Mouse (Mus musculus) forebrain, embryonic 12.5 days (tissue): ENCODE data around the gene Efcab5. TPM values are rescaled to one million over a fixed set of nuclear protein-coding genes. Genes with fewer than 3 reads are reported as not detected.
"Not testable (repeated sequence)": the region's sequence is repeated elsewhere in the genome, so short reads cannot be mapped to it uniquely, and the experiment has no call there.

ENCODE experiments used
- ATAC-seq: fragments of 200-750 bp; cut with Nextera tagmentation; 2 replicates; pipeline ENCODE4 v1.8.0; 2017; ENCODE audit warnings: moderate TSS enrichment; ENCODE audit not compliant: low FRiP score
- H3K27ac ChIP-seq: fragments of 300-500 bp; sonication (generic); 2 replicates; pipeline ENCODE4 v1.5.1; 2016; ENCODE audit warnings: mild to moderate bottlenecking
- H3K27me3 ChIP-seq: fragments of 300-500 bp; sonication (generic); 2 replicates; pipeline ENCODE4 v1.6.1; 2016; ENCODE audit warnings: mild to moderate bottlenecking
- H3K36me3 ChIP-seq: fragments of 300-500 bp; sonication (generic); replicated peaks from 2 replicates; pipeline ENCODE4 v1.6.1; 2016; ENCODE audit warnings: mild to moderate bottlenecking
- H3K4me1 ChIP-seq: fragments of 300-500 bp; sonication (generic); 2 replicates; pipeline ENCODE4 v1.6.1; 2016
- H3K4me2 ChIP-seq: fragments of 300-500 bp; sonication (generic); 2 replicates; pipeline ENCODE4 v1.6.1; 2016; ENCODE audit warnings: mild to moderate bottlenecking, moderate library complexity
- H3K4me3 ChIP-seq: fragments of 300-500 bp; sonication (generic); replicated peaks from 2 replicates; pipeline ENCODE4 v1.5.1; 2016; ENCODE audit warnings: mild to moderate bottlenecking
- H3K9ac ChIP-seq: fragments of 300-500 bp; sonication (generic); 2 replicates; pipeline ENCODE4 v1.6.1; 2016; ENCODE audit warnings: mild to moderate bottlenecking
- H3K9me3 ChIP-seq: fragments of 300-500 bp; sonication (generic); 2 replicates; pipeline ENCODE4 v1.6.1; 2016
- WGBS: fragments of 180-500 bp; shearing (Covaris S2); methylation state at CpG from one replicate; pipeline ENCODE4 v1.1.7; 2016; 5-methylcytosine and 5-hydroxymethylcytosine counted together
- polyA plus RNA-seq: library from polyadenylated mRNA; unstranded; fragments of >200 nt; fragmentation: Nextera tagmentation; extraction: Ambion mirVana; gene quantifications from 2 replicates; pipeline ENCODE4 v1.2.1, GENCODE M21; 2016

The Efcab5 gene
- polyA plus RNA-seq, 1 experiment from 2014 or later, result 0.46 TPM

- Histone ChIP-seq H3K4me3 (no peak overlapping the region), H3K4me1 (no peaks in the 10 kb centered on the region), H3K27me3 (no peaks in the 10 kb centered on the region), H3K36me3 (no peaks in the 10 kb centered on the region), H3K9ac (no peak overlapping the region), H3K4me2 (no peak overlapping the region), H3K9me3 (no peaks in the 10 kb centered on the region), H3K27ac (no peak overlapping the region)
- WGBS, result 87% methylated on average over 6 of the region's 6 CpGs
- no peak for ATAC-seq
These were observed 80.3 kb downstream of the Efcab5 start for GRCm38 (mm10) chr11:77108442-77108841.

GRCm38 (mm10) chr11:77107872-77108271, 80.9 kb downstream of the Efcab5 start:
- ATAC-seq, H3K4me2 ChIP-seq, H3K4me1 ChIP-seq, H3K4me3 ChIP-seq, H3K9ac ChIP-seq, H3K27me3 ChIP-seq, H3K36me3 ChIP-seq, H3K9me3 ChIP-seq, H3K27ac ChIP-seq: not testable (repeated sequence)
- 80% methylated on average over 12 of the region's 12 CpGs for WGBS

GRCm38 (mm10) chr11:77106961-77107360, 81.8 kb downstream of the Efcab5 start:
- Histone ChIP-seq H3K9ac (no peak overlapping the region), H3K27ac (no peak overlapping the region), H3K36me3 (no peaks in the 10 kb centered on the region), H3K4me1 (no peaks in the 10 kb centered on the region), H3K4me3 (no peak overlapping the region), H3K9me3 (no peaks in the 10 kb centered on the region), H3K4me2 (no peak overlapping the region), H3K27me3 (no peaks in the 10 kb centered on the region)
- ATAC-seq, result no peak
- 97% methylated on average over 6 of the region's 6 CpGs for WGBS

- H3K27ac ChIP-seq, result no peak overlapping the region
- H3K4me2 ChIP-seq, result no peak overlapping the region
- no peak overlapping the region for H3K4me3 ChIP-seq
- no peaks in the 10 kb centered on the region for H3K36me3 ChIP-seq
- peaks cover 10% of the 10 kb centered on the region for H3K4me1 ChIP-seq
- no peak overlapping the region for H3K9ac ChIP-seq
- no peaks in the 10 kb centered on the region for H3K9me3 ChIP-seq
- WGBS, result 15% methylated on average over 10 of the region's 10 CpGs
- 0 out of 2 replicates have a peak, but pooled peaks have one; percentile 39 for ATAC-seq
- H3K27me3 ChIP-seq, result no peaks in the 10 kb centered on the region
These were observed 88.4 kb downstream of the Efcab5 start for GRCm38 (mm10) chr11:77100137-77100937.

GRCm38 (mm10) chr11:77098332-77098972, 90.3 kb downstream of the Efcab5 start:
- H3K27ac ChIP-seq, result no peak overlapping the region
- H3K4me1 ChIP-seq, result peaks cover 10% of the 10 kb centered on the region
- H3K9ac ChIP-seq, result no peak overlapping the region
- H3K27me3 ChIP-seq, result no peaks in the 10 kb centered on the region
- H3K9me3 ChIP-seq, result no peaks in the 10 kb centered on the region
- H3K4me3 ChIP-seq, result no peak overlapping the region
- no peak overlapping the region for H3K4me2 ChIP-seq
- ATAC-seq, result no peak
- H3K36me3 ChIP-seq, result no peaks in the 10 kb centered on the region
- 80% methylated on average over 19 of the region's 19 CpGs for WGBS

DNA sequence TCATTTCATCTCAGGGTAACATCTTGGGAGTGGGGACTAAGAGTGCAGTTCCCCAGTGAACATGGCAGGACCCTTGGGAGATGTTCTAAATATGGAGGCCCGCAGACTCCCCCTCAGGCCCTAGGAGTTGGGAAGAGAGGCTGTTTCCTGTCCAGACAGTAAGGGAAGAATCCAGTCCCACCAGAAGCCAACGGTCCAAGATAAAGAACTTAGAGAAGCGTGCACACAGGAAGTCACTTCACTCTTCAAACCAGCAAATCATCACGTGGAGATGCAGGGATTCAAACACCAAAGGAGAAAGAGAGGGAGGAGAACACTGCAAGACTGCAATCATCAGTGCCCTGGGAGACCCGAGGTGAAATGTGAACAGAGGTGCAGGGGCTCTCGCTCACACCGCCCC, 91.8 kb downstream of the Efcab5 start:
- WGBS, result 74% methylated on average over 7 of the region's 7 CpGs
- Histone ChIP-seq H3K4me2 (no peak overlapping the region), H3K9ac (no peak overlapping the region), H3K27me3 (no peaks in the 10 kb centered on the region), H3K4me1 (peaks cover 10% of the 10 kb centered on the region), H3K36me3 (no peaks in the 10 kb centered on the region), H3K27ac (no peak overlapping the region), H3K9me3 (no peaks in the 10 kb centered on the region), H3K4me3 (no peak overlapping the region)
- no peak for ATAC-seq

DNA sequence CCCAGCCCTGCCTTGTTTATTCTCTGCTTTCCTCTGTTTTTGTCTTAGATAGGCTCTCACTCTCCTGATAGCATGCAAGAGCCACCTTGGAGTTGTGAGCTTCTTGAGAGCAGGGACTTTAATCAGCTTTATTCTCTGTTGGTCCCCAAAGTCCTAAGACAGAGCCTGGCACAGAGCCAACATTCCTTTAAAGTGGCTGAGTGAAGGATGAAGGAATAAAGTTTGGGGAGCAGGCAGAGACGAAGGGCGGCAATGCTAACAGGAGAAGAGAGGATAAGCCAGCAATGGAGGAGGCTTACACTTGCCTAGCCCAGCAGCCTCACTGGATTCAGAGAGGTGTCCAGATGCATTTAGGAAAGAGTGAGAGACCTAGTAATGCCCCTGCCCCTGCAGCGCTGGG, 92.2 kb downstream of the Efcab5 start:
- Histone ChIP-seq H3K9me3 (no peaks in the 10 kb centered on the region), H3K27me3 (no peaks in the 10 kb centered on the region), H3K4me2 (no peak overlapping the region), H3K36me3 (no peaks in the 10 kb centered on the region), H3K4me3 (no peak overlapping the region), H3K4me1 (peaks cover 10% of the 10 kb centered on the region), H3K27ac (no peak overlapping the region), H3K9ac (no peak overlapping the region)
- WGBS, result 74% methylated on average over 3 of the region's 3 CpGs
- ATAC-seq, result no peak

- no peak overlapping the region for H3K4me3 ChIP-seq
- no peak overlapping the region for H3K27ac ChIP-seq
- H3K9ac ChIP-seq, result no peak overlapping the region
- no peak for ATAC-seq
- no peak overlapping the region for H3K4me2 ChIP-seq
- H3K36me3 ChIP-seq, result no peaks in the 10 kb centered on the region
- WGBS, result 66% methylated on average over 10 of the region's 10 CpGs
- H3K27me3 ChIP-seq, result 0 out of 2 replicates have a peak, but pooled peaks cover 3% of the 10 kb centered on the region
- H3K4me1 ChIP-seq, result peaks cover 5% of the 10 kb centered on the region
- no peaks in the 10 kb centered on the region for H3K9me3 ChIP-seq
These were observed 93.6 kb downstream of the Efcab5 start for GRCm38 (mm10) chr11:77095206-77095605.

DNA sequence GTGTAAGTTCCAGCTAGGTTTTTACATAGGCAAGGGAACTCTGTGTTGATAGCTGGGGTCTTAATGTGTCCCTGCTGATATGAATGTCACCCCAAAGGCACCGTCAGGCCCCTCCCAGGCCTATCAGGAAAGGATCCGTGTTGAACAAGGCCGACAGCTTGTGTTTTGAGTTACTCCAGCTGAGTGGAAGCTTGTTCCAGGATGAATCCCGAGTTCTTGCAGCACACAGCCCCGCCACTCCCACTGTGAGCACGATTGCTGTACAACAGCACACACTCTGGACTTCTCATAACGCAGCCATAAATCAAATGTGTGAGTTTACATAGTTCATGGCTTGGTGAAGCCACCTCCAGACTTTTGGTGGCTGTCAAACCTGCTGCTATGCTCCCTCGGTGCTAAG, 94.6 kb downstream of the Efcab5 start:
- Histone ChIP-seq H3K36me3 (no peaks in the 10 kb centered on the region), H3K9me3 (no peaks in the 10 kb centered on the region), H3K9ac (no peak overlapping the region), H3K27me3 (0 out of 2 replicates have a peak, but pooled peaks cover 3% of the 10 kb centered on the region), H3K4me1 (0 out of 2 replicates have a peak, but pooled peaks cover 4% of the 10 kb centered on the region), H3K4me2 (no peak overlapping the region), H3K4me3 (no peak overlapping the region), H3K27ac (no peak overlapping the region)
- ATAC-seq, result no peak
- 72% methylated on average over 8 of the region's 8 CpGs for WGBS

- Histone ChIP-seq H3K27ac (no peak overlapping the region), H3K4me1 (0 out of 2 replicates have a peak, but pooled peaks cover 4% of the 10 kb centered on the region), H3K4me2 (peak overlapping the region; percentile 45), H3K9ac (no peak overlapping the region), H3K27me3 (0 out of 2 replicates have a peak, but pooled peaks cover 3% of the 10 kb centered on the region), H3K36me3 (no peaks in the 10 kb centered on the region), H3K4me3 (no peak overlapping the region; the same call in 1 of the 2 replicates), H3K9me3 (no peaks in the 10 kb centered on the region)
- 2% methylated on average over 11 of the region's 11 CpGs for WGBS
- ATAC-seq, result no peak
These were observed 95.6 kb downstream of the Efcab5 start for GRCm38 (mm10) chr11:77093208-77093607.

DNA sequence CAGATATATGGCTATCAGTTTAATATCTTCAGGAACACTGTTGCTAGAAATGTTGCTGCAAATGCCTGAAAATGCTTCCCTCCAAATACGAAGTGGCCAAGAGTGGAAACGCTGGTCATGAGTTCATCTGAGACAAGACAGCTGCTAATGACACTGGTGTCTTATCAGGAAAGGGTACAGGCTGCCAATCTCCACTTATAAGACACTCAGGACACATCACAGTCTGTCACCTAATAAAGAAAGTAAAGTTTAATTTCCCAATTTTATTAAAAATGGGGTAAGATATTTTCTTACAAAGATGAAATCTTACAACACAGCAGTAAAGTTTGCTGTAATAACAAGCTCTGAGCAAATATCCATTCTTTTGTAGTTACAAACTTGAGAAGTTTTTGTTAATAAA, 99.6 kb downstream of the Efcab5 start:
- H3K27ac ChIP-seq, result no peak overlapping the region
- H3K9ac ChIP-seq, result no peak overlapping the region
- 74% methylated on average over 2 of the region's 2 CpGs for WGBS
- H3K4me3 ChIP-seq, result no peak overlapping the region
- H3K36me3 ChIP-seq, result no peaks in the 10 kb centered on the region
- no peak for ATAC-seq
- no peaks in the 10 kb centered on the region for H3K9me3 ChIP-seq
- no peaks in the 10 kb centered on the region for H3K4me1 ChIP-seq
- H3K27me3 ChIP-seq, result 0 out of 2 replicates have a peak, but pooled peaks cover 3% of the 10 kb centered on the region
- no peak overlapping the region for H3K4me2 ChIP-seq

- H3K4me3 ChIP-seq, result no peak overlapping the region
- H3K9me3 ChIP-seq, result no peaks in the 10 kb centered on the region
- ATAC-seq, result no peak
- peaks cover 11% of the 10 kb centered on the region; the same call in 1 of the 2 replicates for H3K27me3 ChIP-seq
- WGBS, result 81% methylated on average over 2 of the region's 2 CpGs
- H3K4me2 ChIP-seq, result no peak overlapping the region
- H3K27ac ChIP-seq, result no peak overlapping the region
- no peak overlapping the region for H3K9ac ChIP-seq
- no peaks in the 10 kb centered on the region for H3K4me1 ChIP-seq
- H3K36me3 ChIP-seq, result no peaks in the 10 kb centered on the region
These were observed 101.8 kb downstream of the Efcab5 start for GRCm38 (mm10) chr11:77087004-77087403.
